Mouse (Mus musculus) heart, embryonic 15.5 days (tissue): Measurements from ENCODE around the gene Pard3b. TPM values are rescaled to one million over a fixed set of nuclear protein-coding genes. Genes with fewer than 3 reads are reported as not detected.

Experiments
- ATAC-seq: fragments of 200-750 bp; cut with Nextera tagmentation; replicated peaks from 2 replicates; pipeline ENCODE4 v1.8.0; 2017; ENCODE audit warnings: low read depth, moderate TSS enrichment; ENCODE audit not compliant: insufficient number of reproducible peaks, insufficient read depth, low FRiP score
- H3K27ac ChIP-seq: fragments of 300-500 bp; sonication (generic); 2 replicates; pipeline ENCODE4 v1.5.1; 2015; ENCODE audit warnings: mild to moderate bottlenecking, inconsistent platforms
- H3K27me3 ChIP-seq: fragments of 300-500 bp; sonication (generic); 2 replicates; pipeline ENCODE4 v1.6.1; 2015; ENCODE audit warnings: inconsistent platforms
- H3K36me3 ChIP-seq: fragments of 300-500 bp; sonication (generic); 2 replicates; pipeline ENCODE4 v1.6.1; 2015; ENCODE audit warnings: mild to moderate bottlenecking, inconsistent platforms
- H3K4me1 ChIP-seq: fragments of 300-500 bp; sonication (generic); replicated peaks from 2 replicates; pipeline ENCODE4 v1.6.1; 2015; ENCODE audit warnings: inconsistent platforms
- H3K4me2 ChIP-seq: fragments of 300-500 bp; sonication (generic); 2 replicates; pipeline ENCODE4 v1.6.1; 2015; ENCODE audit warnings: inconsistent platforms, mild to moderate bottlenecking, moderate library complexity
- H3K4me3 ChIP-seq: fragments of 300-500 bp; sonication (generic); 2 replicates; pipeline ENCODE4 v1.5.1; 2015; ENCODE audit warnings: mild to moderate bottlenecking, inconsistent platforms
- H3K9ac ChIP-seq: fragments of 300-500 bp; sonication (generic); 2 replicates; pipeline ENCODE4 v1.6.1; 2015; ENCODE audit warnings: mild to moderate bottlenecking, inconsistent platforms
- H3K9me3 ChIP-seq: fragments of 300-500 bp; sonication (generic); replicated peaks from 2 replicates; pipeline ENCODE4 v1.6.1; 2016; ENCODE audit warnings: inconsistent platforms
- WGBS: fragments of 180-500 bp; shearing (Covaris S2); methylation state at CpG from one replicate; pipeline ENCODE4 v1.1.7; 2015; ENCODE audit warnings: mixed read lengths; 5-methylcytosine and 5-hydroxymethylcytosine counted together
- polyA plus RNA-seq: library from polyadenylated mRNA; unstranded; fragments of >200 nt; fragmentation: Nextera tagmentation; extraction: Ambion mirVana; gene quantifications from 2 replicates; pipeline ENCODE4 v1.2.1, GENCODE M21; 2015

The Pard3b gene
- polyA plus RNA-seq, 1 experiment from 2014 or later = 14.2 TPM

- 71% methylated on average over 1 of the region's 1 CpGs for WGBS
- ATAC-seq = no peak
- H3K9me3 ChIP-seq = no peaks in the 10 kb centered on the region
Measured at GRCm38 (mm10) chr1:62278586-62278985, 640.0 kb downstream of the Pard3b start.

GRCm38 (mm10) chr1:62280586-62280985 is 642.0 kb downstream of the Pard3b start:
- Histone ChIP-seq H3K36me3 (no peaks in the 10 kb centered on the region), H3K4me2 (no peak overlapping the region), H3K4me1 (no peaks in the 10 kb centered on the region), H3K4me3 (no peak overlapping the region), H3K27me3 (no peaks in the 10 kb centered on the region), H3K27ac (no peak overlapping the region), H3K9me3 (no peaks in the 10 kb centered on the region), H3K9ac (no peak overlapping the region)
- ATAC-seq = no peak

More at GRCm38 (mm10) chr1:62278586-62278985, 640.0 kb downstream of the Pard3b start:
- Histone ChIP-seq H3K4me2 (no peak overlapping the region), H3K4me3 (no peak overlapping the region), H3K4me1 (no peaks in the 10 kb centered on the region), H3K36me3 (no peaks in the 10 kb centered on the region), H3K9ac (no peak overlapping the region), H3K27ac (no peak overlapping the region), H3K27me3 (no peaks in the 10 kb centered on the region)

GRCm38 (mm10) chr1:62282835-62283234 is 644.2 kb downstream of the Pard3b start:
- no peak for ATAC-seq
- 54% methylated on average over 6 of the region's 6 CpGs for WGBS
- no peak overlapping the region for H3K27ac ChIP-seq

GRCm38 (mm10) chr1:62283624-62284023 is 645.0 kb downstream of the Pard3b start:
- Histone ChIP-seq H3K4me1 (no peaks in the 10 kb centered on the region), H3K4me2 (no peak overlapping the region), H3K36me3 (no peaks in the 10 kb centered on the region), H3K9me3 (no peaks in the 10 kb centered on the region), H3K4me3 (no peak overlapping the region), H3K27me3 (no peaks in the 10 kb centered on the region), H3K9ac (no peak overlapping the region), H3K27ac (no peak overlapping the region)
- ATAC-seq = no peak
- 96% methylated on average over 2 of the region's 2 CpGs for WGBS

More at GRCm38 (mm10) chr1:62282835-62283234, 644.2 kb downstream of the Pard3b start:
- Histone ChIP-seq H3K4me2 (no peak overlapping the region), H3K4me1 (no peaks in the 10 kb centered on the region), H3K36me3 (no peaks in the 10 kb centered on the region), H3K27me3 (no peaks in the 10 kb centered on the region), H3K9ac (no peak overlapping the region), H3K9me3 (no peaks in the 10 kb centered on the region), H3K4me3 (no peak overlapping the region)

GRCm38 (mm10) chr1:62309376-62309775 is 670.8 kb downstream of the Pard3b start:
- Histone ChIP-seq H3K27me3 (no peaks in the 10 kb centered on the region), H3K4me2 (no peak overlapping the region), H3K4me3 (no peak overlapping the region), H3K4me1 (no peaks in the 10 kb centered on the region), H3K36me3 (no peaks in the 10 kb centered on the region), H3K9ac (no peak overlapping the region), H3K9me3 (no peaks in the 10 kb centered on the region), H3K27ac (no peak overlapping the region)
- ATAC-seq = no peak
- 47% methylated on average over 6 of the region's 6 CpGs for WGBS

GRCm38 (mm10) chr1:62325237-62325636 is 686.6 kb downstream of the Pard3b start:
- no peak for ATAC-seq
- no peak overlapping the region for H3K4me3 ChIP-seq
- WGBS = 64% methylated on average over 5 of the region's 5 CpGs
- H3K9me3 ChIP-seq = no peaks in the 10 kb centered on the region
- H3K27ac ChIP-seq = no peak overlapping the region
- no peak overlapping the region for H3K4me2 ChIP-seq
- H3K27me3 ChIP-seq = no peaks in the 10 kb centered on the region
- H3K9ac ChIP-seq = no peak overlapping the region
- peaks cover 8% of the 10 kb centered on the region for H3K4me1 ChIP-seq
- no peaks in the 10 kb centered on the region for H3K36me3 ChIP-seq

- H3K4me1 ChIP-seq = peaks cover 8% of the 10 kb centered on the region
- no peak overlapping the region for H3K9ac ChIP-seq
- H3K36me3 ChIP-seq = no peaks in the 10 kb centered on the region
- no peak for ATAC-seq
- no peak overlapping the region for H3K4me2 ChIP-seq
- H3K27me3 ChIP-seq = no peaks in the 10 kb centered on the region
- WGBS = 77% methylated on average over 5 of the region's 5 CpGs
- no peak overlapping the region for H3K4me3 ChIP-seq
- H3K27ac ChIP-seq = no peak overlapping the region
- no peaks in the 10 kb centered on the region for H3K9me3 ChIP-seq
Measured at GRCm38 (mm10) chr1:62327743-62328142, 689.1 kb downstream of the Pard3b start.

- Histone ChIP-seq H3K4me2 (no peak overlapping the region), H3K27ac (0 out of 2 replicates have a peak overlapping the region, but pooled peaks have one; percentile 4), H3K36me3 (no peaks in the 10 kb centered on the region), H3K27me3 (no peaks in the 10 kb centered on the region), H3K4me1 (peaks cover 8% of the 10 kb centered on the region), H3K9ac (no peak overlapping the region), H3K4me3 (no peak overlapping the region), H3K9me3 (no peaks in the 10 kb centered on the region)
- no peak for ATAC-seq
- WGBS = 20% methylated on average over 3 of the region's 3 CpGs
Measured at GRCm38 (mm10) chr1:62328808-62329207, 690.2 kb downstream of the Pard3b start.

- H3K4me2 ChIP-seq = no peak overlapping the region
- H3K9ac ChIP-seq = no peak overlapping the region
- no peak for ATAC-seq
- H3K9me3 ChIP-seq = no peaks in the 10 kb centered on the region
- 29% methylated on average over 2 of the region's 2 CpGs for WGBS
- no peaks in the 10 kb centered on the region for H3K27me3 ChIP-seq
- no peaks in the 10 kb centered on the region for H3K36me3 ChIP-seq
- peaks cover 8% of the 10 kb centered on the region for H3K4me1 ChIP-seq
- H3K4me3 ChIP-seq = no peak overlapping the region
- H3K27ac ChIP-seq = no peak overlapping the region
Measured at GRCm38 (mm10) chr1:62333016-62333415, 694.4 kb downstream of the Pard3b start.

GRCm38 (mm10) chr1:62334196-62334595 is 695.6 kb downstream of the Pard3b start:
- no peak for ATAC-seq
- 79% methylated on average over 5 of the region's 5 CpGs for WGBS
- H3K4me1 ChIP-seq = no peaks in the 10 kb centered on the region
- H3K4me3 ChIP-seq = no peak overlapping the region
- H3K9ac ChIP-seq = no peak overlapping the region
- no peaks in the 10 kb centered on the region for H3K9me3 ChIP-seq
- no peak overlapping the region for H3K27ac ChIP-seq
- H3K36me3 ChIP-seq = no peaks in the 10 kb centered on the region
- no peak overlapping the region for H3K4me2 ChIP-seq
- H3K27me3 ChIP-seq = no peaks in the 10 kb centered on the region

- Histone ChIP-seq H3K27me3 (no peaks in the 10 kb centered on the region), H3K27ac (no peak overlapping the region), H3K4me1 (no peaks in the 10 kb centered on the region), H3K36me3 (no peaks in the 10 kb centered on the region), H3K4me3 (no peak overlapping the region), H3K4me2 (no peak overlapping the region), H3K9me3 (no peaks in the 10 kb centered on the region), H3K9ac (no peak overlapping the region)
- no peak for ATAC-seq
- 48% methylated on average over 1 of the region's 1 CpGs for WGBS
Measured at GRCm38 (mm10) chr1:62340261-62340660, 701.6 kb downstream of the Pard3b start.

GRCm38 (mm10) chr1:62344286-62344685 is 705.7 kb downstream of the Pard3b start:
- no peak for ATAC-seq
- 0 out of 2 replicates have a peak, but pooled peaks cover 2% of the 10 kb centered on the region for H3K4me1 ChIP-seq
- no peak overlapping the region for H3K27ac ChIP-seq
- 87% methylated on average over 4 of the region's 4 CpGs for WGBS
- no peak overlapping the region for H3K4me3 ChIP-seq
- no peak overlapping the region for H3K4me2 ChIP-seq
- H3K27me3 ChIP-seq = no peaks in the 10 kb centered on the region
- H3K9ac ChIP-seq = no peak overlapping the region
- no peaks in the 10 kb centered on the region for H3K9me3 ChIP-seq
- H3K36me3 ChIP-seq = no peaks in the 10 kb centered on the region
